Mouse (Mus musculus): ENCODE measurements around the gene Plce1. TPM values are rescaled to one million over a fixed set of nuclear protein-coding genes. Genes with fewer than 3 reads are reported as not detected.

Plce1 gene
- polyA plus RNA-seq, 1 experiment from 2014 or later: 2.7 TPM

DNA sequence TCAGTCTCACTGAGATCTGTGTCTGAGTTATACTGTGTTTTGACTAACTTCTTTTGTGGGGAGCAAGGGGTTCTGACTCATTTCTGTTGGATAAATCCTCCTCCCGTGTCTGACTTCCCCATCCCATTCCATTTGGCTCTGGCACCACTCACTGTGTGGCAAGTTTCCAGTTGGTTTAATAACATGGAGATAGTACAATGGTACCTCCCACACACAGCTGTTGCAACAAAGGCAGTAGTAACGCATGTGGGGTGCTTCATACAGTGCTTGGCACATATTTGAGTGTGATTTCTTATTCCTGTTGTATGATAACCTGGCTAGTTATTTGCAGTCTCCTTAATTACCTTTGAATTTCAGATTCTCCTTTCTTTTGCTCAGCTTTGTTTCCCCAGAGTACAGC lies 297.9 kb downstream of the Plce1 start:
- H3K4me1 ChIP-seq: no peaks in the 10 kb centered on the region
- no peak for DNase-seq (ENCODE audit: low spot score)
- H3K4me3 ChIP-seq: no peak overlapping the region
- 81% methylated on average over 2 of the region's 2 CpGs for WGBS
- H3K27me3 ChIP-seq (replicated peaks; ENCODE audit: low read depth, poor library complexity, severe bottlenecking): no peaks in the 10 kb centered on the region
- no peak overlapping the region for H3K27ac ChIP-seq (replicated peaks)
- no peaks in the 10 kb centered on the region; the same call in 1 of the 2 replicates for H3K36me3 ChIP-seq (replicated peaks)
- H3K9me3 ChIP-seq: no peaks in the 10 kb centered on the region

DNA sequence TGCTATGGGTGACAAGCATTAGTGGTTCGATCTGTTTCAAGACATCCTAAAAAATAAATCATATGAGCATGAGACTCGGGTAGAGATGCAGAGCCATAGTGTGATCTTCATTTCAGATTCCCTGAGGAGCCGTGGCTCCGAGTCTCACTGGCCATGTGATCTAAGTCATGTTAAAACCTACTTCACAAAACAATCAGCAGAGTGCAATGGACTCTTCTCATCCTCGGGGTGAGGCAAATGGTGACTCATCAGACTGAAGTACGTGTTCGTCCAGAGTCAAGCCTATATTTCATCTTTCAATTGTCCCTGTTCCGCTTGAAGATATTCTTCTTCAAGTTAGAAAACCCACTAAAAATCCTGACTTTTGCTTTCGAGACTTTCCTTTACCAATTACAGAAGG lies 302.6 kb downstream of the Plce1 start:
- Histone ChIP-seq H3K4me1 (no peaks in the 10 kb centered on the region), H3K4me3 (no peak overlapping the region), H3K27me3 (replicated peaks; ENCODE audit: low read depth, poor library complexity, severe bottlenecking) (no peaks in the 10 kb centered on the region), H3K9me3 (no peaks in the 10 kb centered on the region), H3K27ac (replicated peaks) (no peak overlapping the region), H3K36me3 (replicated peaks) (peaks cover 15% of the 10 kb centered on the region)
- no peak for DNase-seq (ENCODE audit: low spot score)
- 89% methylated on average over 9 of the region's 9 CpGs for WGBS

DNA sequence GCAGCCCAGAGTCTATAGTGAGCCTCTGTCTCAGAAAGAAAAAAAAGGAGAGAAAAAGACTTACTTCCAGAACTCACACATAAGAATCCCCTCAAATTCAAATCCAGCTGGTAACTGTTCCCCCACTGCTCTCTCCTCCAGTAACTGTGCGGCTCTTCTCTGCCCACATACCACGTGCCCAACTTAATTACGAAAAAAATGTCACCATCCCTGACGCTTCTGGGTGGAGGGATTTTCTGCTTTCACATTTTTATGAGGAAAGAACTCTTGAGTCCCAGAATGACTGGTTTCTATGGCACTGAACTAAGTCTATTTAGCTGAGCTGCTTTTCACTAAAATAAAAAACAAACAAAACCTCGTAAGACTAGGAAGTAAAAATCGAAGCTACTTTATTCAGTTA lies 306.8 kb downstream of the Plce1 start:
- no peak overlapping the region for H3K4me3 ChIP-seq
- DNase-seq (ENCODE audit: low spot score): no peak
- no peaks in the 10 kb centered on the region for H3K4me1 ChIP-seq
- WGBS: 90% methylated on average over 6 of the region's 6 CpGs
- peaks cover 57% of the 10 kb centered on the region for H3K36me3 ChIP-seq (replicated peaks)
- no peaks in the 10 kb centered on the region for H3K9me3 ChIP-seq
- no peak overlapping the region for H3K27ac ChIP-seq (replicated peaks)
- no peaks in the 10 kb centered on the region for H3K27me3 ChIP-seq (replicated peaks; ENCODE audit: low read depth, poor library complexity, severe bottlenecking)

DNA sequence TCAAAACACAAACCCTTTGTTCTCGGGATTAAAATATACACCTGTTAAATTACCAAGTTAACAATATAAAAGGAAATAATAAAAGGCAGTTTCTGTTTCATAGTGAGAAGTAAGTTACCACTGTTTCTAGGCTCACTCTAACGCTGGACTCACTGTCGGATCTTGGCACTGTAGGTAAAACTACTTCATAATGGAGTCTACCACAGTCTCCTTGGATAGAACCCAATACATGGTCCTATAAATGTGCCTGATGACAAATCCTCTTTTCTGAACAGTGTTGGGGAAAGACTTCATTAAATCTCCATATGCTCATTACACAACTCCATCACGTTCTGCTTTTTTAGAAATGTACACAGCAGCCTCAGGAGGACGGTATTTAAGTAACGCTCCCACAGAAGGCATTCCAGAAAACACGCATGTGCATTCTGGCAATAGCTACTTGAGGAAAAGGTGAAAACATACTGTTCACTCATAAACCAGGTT lies 312.7 kb downstream of the Plce1 start:
- no peaks in the 10 kb centered on the region for H3K4me1 ChIP-seq
- no peak overlapping the region for H3K27ac ChIP-seq (replicated peaks)
- 93% methylated on average over 7 of the region's 7 CpGs for WGBS
- DNase-seq (ENCODE audit: low spot score): no peak
- H3K9me3 ChIP-seq: no peaks in the 10 kb centered on the region
- H3K4me3 ChIP-seq: no peak overlapping the region
- peaks cover 100% of the 10 kb centered on the region for H3K36me3 ChIP-seq (replicated peaks)
- no peaks in the 10 kb centered on the region for H3K27me3 ChIP-seq (replicated peaks; ENCODE audit: low read depth, poor library complexity, severe bottlenecking)

DNA sequence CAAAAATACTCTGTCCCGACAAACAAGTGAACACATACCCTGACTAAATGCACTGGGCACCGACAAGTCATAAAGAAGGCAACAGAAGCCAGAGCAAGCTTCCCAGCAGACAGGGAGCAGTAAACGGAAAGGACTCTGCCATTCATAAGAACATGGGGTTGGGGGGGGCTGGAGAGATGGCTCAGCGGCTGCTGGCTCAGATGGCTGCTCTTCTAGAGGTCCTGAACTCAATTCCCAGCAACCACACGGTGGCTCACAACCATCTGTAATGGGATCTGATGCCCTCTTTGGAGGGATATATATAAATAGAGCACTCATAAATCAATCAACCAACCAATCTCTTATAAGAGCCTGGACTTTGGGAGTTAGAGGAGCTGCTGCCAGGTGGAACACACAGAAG lies 315.6 kb downstream of the Plce1 start:
- 86% methylated on average over 5 of the region's 5 CpGs for WGBS
- Histone ChIP-seq H3K9me3 (no peaks in the 10 kb centered on the region), H3K36me3 (replicated peaks) (peaks cover 95% of the 10 kb centered on the region), H3K4me1 (no peaks in the 10 kb centered on the region), H3K27me3 (replicated peaks; ENCODE audit: low read depth, poor library complexity, severe bottlenecking) (no peaks in the 10 kb centered on the region), H3K27ac (replicated peaks) (no peak overlapping the region), H3K4me3 (no peak overlapping the region)
- DNase-seq (ENCODE audit: low spot score): no peak

DNA sequence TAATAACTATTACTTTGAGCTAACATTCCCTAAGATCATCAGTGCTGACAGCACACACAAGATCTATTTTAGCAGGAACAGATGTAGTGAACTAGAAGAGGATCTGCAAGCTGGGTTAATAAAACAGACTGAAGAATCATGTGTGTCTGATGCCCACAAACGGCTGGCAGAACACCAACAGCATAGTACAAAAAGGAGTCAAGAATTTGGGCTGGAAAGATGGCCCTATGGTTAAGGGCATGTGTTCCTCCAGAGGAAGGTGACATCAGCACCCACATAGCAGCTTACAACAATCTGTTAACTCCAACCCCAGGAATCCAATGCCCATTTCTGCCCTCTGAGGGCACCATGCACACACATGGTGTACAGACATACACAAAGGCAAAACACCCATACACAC lies 317.4 kb downstream of the Plce1 start:
- Histone ChIP-seq H3K27ac (replicated peaks) (no peak overlapping the region), H3K9me3 (no peaks in the 10 kb centered on the region), H3K4me3 (no peak overlapping the region), H3K4me1 (no peaks in the 10 kb centered on the region), H3K27me3 (replicated peaks; ENCODE audit: low read depth, poor library complexity, severe bottlenecking) (no peaks in the 10 kb centered on the region), H3K36me3 (replicated peaks) (peaks cover 95% of the 10 kb centered on the region)
- DNase-seq (ENCODE audit: low spot score): no peak
- WGBS: 94% methylated on average over 1 of the region's 1 CpGs

DNA sequence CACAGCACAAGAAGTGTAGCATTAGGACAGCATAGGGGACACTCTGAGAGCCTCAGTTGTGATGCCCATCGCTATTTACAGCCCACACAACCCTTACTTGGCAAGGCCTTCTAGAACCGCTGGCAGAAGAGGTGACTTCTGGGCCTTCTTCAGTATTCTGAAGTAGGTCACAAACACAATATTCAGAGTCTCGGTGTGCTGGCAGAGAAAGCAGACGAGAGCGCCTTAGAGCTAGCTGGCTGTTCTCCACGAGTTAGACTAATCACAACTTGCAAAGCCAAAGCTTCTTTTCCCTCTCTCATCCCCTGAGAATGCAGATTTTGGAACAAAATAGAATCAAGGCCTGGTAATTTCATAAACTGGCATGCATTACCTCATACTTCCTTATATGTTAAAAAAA lies 317.9 kb downstream of the Plce1 start:
- Histone ChIP-seq H3K4me1 (no peaks in the 10 kb centered on the region), H3K27me3 (replicated peaks; ENCODE audit: low read depth, poor library complexity, severe bottlenecking) (no peaks in the 10 kb centered on the region), H3K4me3 (no peak overlapping the region), H3K27ac (replicated peaks) (no peak overlapping the region), H3K9me3 (no peaks in the 10 kb centered on the region), H3K36me3 (replicated peaks) (peaks cover 95% of the 10 kb centered on the region)
- 96% methylated on average over 6 of the region's 6 CpGs for WGBS
- no peak for DNase-seq (ENCODE audit: low spot score)

DNA sequence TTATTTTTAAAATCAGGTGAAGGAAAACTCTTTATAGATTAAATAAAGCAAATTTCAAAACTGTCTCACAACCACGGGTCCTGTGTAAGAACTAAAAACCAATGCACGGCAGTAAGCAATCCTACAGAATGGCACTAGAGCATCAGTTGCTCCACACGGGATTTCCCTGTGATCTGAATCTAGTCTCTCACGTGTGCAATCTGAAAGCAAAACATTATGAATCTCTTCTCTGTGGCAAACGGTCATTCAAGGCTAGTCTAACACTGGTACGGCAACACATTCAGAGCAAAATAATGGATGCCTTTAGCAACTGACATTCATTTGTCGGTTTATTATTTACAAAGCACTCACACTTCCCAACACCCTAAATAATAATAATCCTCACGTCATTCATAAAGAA lies 337.3 kb downstream of the Plce1 start:
- Histone ChIP-seq H3K9me3 (no peaks in the 10 kb centered on the region), H3K36me3 (replicated peaks) (peaks cover 36% of the 10 kb centered on the region), H3K4me1 (peaks cover 19% of the 10 kb centered on the region), H3K27me3 (replicated peaks; ENCODE audit: low read depth, poor library complexity, severe bottlenecking) (no peaks in the 10 kb centered on the region), H3K27ac (replicated peaks) (0 out of 2 replicates have a peak overlapping the region, but pooled peaks have one; percentile 88), H3K4me3 (peak overlapping the region; percentile 88)
- 45% methylated on average over 8 of the region's 8 CpGs for WGBS
- no peak for DNase-seq (ENCODE audit: low spot score)

DNA sequence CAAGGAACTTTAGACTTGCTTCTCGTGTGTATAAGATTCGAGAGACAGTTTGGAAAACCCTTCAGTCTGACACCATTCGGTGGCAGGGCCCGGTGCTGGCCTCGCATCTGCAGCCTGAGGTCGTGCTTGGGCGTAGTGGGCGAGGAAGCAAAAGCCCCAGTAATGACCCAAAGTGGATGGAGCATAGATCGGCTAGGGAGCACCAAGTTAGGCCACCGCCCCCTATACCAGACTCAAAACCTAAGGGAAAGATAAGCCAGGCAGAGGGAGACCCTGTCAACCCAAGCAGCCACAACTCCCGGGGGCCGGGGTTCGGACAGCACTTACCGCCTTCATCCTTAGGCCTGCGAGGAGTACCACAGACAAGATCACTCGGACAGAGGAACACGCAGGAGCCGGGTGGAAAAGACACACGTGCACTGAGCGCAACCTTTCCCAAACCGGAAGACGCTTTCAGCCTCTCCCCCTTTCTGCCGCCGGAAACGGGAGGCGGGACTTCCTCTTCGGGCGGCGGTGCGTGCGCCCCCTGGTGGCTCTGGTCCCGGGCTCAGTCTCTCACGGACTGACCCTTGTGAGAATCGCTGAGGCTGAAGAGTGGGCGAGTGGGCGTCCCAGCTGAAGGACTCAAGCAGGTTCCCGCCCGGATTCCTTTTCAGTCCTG lies 338.0 kb downstream of the Plce1 start, which contains the start of gene Noc3l:
Gene Noc3l, minus strand, starts transcription at position 472 of the 661 bp plus-strand sequence.
- H3K27me3 ChIP-seq (replicated peaks; ENCODE audit: low read depth, poor library complexity, severe bottlenecking): no peaks in the 10 kb centered on the region
- WGBS: under 1% methylated on average over 38 of the region's 38 CpGs
- peaks cover 29% of the 10 kb centered on the region for H3K36me3 ChIP-seq (replicated peaks)
- DNase-seq (ENCODE audit: low spot score): peak; percentile 96
- peak within 1 kb of the TSS; percentile 88 for H3K27ac ChIP-seq (replicated peaks)
- peak within 1 kb of the TSS; percentile 88 for H3K4me3 ChIP-seq
- H3K9me3 ChIP-seq: no peaks in the 10 kb centered on the region
- H3K4me1 ChIP-seq: peaks cover 19% of the 10 kb centered on the region

DNA sequence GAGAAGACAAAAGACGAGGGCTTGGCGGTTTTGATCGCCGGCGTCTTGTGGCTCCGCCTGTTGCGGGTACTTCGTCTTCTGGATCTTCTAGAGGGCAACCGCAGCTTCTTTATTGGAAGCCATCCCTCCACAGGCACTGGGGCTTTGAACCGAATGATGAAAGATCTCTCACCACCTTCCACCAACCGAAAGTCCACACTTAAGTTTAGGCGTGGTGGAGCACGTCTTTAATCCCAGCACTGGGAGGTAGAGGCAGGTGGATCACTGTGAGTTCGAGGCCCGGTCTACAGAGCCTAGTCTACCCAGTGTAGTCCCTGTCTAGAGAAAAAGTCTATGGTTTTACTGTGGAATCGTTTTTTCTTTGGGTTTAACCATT lies 338.5 kb downstream of the Plce1 start:
- Histone ChIP-seq H3K4me1 (peaks cover 19% of the 10 kb centered on the region), H3K27ac (replicated peaks) (peak overlapping the region; percentile 88)

DNA sequence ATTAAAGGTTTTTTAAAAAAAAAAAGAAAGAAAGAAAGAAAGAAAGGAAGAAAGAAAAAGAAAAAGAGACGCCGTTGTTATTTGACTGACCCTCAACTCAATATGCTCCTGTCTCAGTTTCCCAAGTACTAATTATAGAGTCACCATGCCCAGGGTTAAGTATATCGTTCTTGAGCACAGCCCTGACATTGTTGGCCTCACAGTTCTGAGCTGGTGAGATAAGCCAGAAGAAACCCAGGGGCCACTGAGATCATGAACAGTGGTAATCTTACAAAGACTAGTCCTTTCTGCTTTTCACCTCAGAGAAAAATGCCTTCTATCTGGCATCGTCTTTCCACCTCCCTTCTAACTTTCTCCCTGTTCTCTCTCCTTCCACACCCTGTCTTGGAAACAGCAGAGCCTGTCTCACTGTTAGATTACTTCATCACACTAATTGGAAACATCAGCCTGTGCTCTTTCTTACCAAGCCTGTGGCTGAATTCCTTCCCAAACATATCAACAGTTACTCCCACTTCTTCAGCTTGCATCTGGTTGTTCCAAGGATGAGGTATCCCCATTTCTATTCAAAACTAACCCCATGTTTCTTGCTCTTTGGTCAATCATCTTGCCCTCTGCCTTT lies 339.4 kb downstream of the Plce1 start:
- Histone ChIP-seq H3K27ac (replicated peaks) (no peak overlapping the region), H3K36me3 (replicated peaks) (peaks cover 15% of the 10 kb centered on the region), H3K4me3 (no peak overlapping the region), H3K27me3 (replicated peaks; ENCODE audit: low read depth, poor library complexity, severe bottlenecking) (no peaks in the 10 kb centered on the region), H3K9me3 (no peaks in the 10 kb centered on the region), H3K4me1 (peaks cover 19% of the 10 kb centered on the region)
- 79% methylated on average over 4 of the region's 4 CpGs for WGBS
- DNase-seq (ENCODE audit: low spot score): no peak

More for the DNA sequence above, 338.5 kb downstream of the Plce1 start:
- Histone ChIP-seq H3K4me3 (peak overlapping the region; percentile 88), H3K27me3 (replicated peaks; ENCODE audit: low read depth, poor library complexity, severe bottlenecking) (no peaks in the 10 kb centered on the region), H3K9me3 (no peaks in the 10 kb centered on the region), H3K36me3 (replicated peaks) (peaks cover 24% of the 10 kb centered on the region)
- 17% methylated on average over 16 of the region's 16 CpGs for whole genome bisulfite sequencing
- no peak for DNase-seq (ENCODE audit: low spot score)

DNA sequence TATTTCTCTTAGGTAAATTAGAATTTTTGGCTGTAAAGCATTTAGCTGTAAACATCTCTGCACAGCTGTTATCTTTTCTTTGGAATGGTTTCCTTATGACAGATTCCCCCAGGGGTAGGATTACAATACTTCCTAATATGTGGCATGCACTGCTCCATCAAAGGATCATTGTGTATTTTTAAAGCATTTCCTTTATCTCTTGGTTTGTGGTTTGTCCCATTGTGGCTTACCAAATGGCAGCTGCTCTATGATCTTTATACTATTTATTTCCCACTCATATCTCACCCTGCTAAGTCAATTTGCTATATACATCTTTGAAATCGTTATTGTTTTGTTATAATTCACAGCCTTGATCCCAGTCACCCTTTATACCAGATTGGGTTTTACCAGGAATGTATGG lies 352.3 kb downstream of the Plce1 start:
- H3K4me1 ChIP-seq: peaks cover 21% of the 10 kb centered on the region; the same call in 1 of the 2 replicates
- H3K9me3 ChIP-seq: no peaks in the 10 kb centered on the region
- no peaks in the 10 kb centered on the region for H3K27me3 ChIP-seq (replicated peaks; ENCODE audit: low read depth, poor library complexity, severe bottlenecking)
- no peaks in the 10 kb centered on the region for H3K36me3 ChIP-seq (replicated peaks)
- H3K4me3 ChIP-seq: no peak overlapping the region
- 42% methylated on average over 1 of the region's 1 CpGs for WGBS
- no peak overlapping the region for H3K27ac ChIP-seq (replicated peaks)
- DNase-seq (ENCODE audit: low spot score): no peak

Measured in embryonic facial prominence, embryonic 10.5 days (tissue).